Comparison of ENCODE assay signal across 7 mouse cellular contexts in genomic region chr16:34690334-34691144, GRCm38 (mm10). TPM values are rescaled to one million over a fixed set of nuclear protein-coding genes. Genes with fewer than 3 reads are reported as not detected.
DNase-seq lines count a peak whose midpoint lies in the region; ATAC-seq lines count a peak whose summit lies in the region.

Gene Ccdc14, plus strand, starts transcription at chr16:34690616.

- peak within 1 kb of the TSS; percentile 65 for H3K4me3 ChIP-seq in intestine, embryonic 15.5 days (replicated peaks)
- peak within 1 kb of the TSS; percentile 62 for H3K4me3 ChIP-seq in midbrain, embryonic 10.5 days

- H3K4me1 ChIP-seq in intestine, embryonic 15.5 days (replicated peaks): 0 out of 2 replicates have a peak, but pooled peaks cover 5% of the 10 kb centered on the region
- peaks cover 16% of the 10 kb centered on the region for H3K4me1 ChIP-seq in midbrain, embryonic 10.5 days

- peak within 1 kb of the TSS; percentile 81 for H3K27ac ChIP-seq in intestine, embryonic 15.5 days
- H3K27ac ChIP-seq in midbrain, embryonic 10.5 days (replicated peaks): peak within 1 kb of the TSS; percentile 90

- H3K9me3 ChIP-seq in intestine, embryonic 15.5 days: no peaks in the 10 kb centered on the region
- H3K9me3 ChIP-seq in midbrain, embryonic 10.5 days (replicated peaks): no peaks in the 10 kb centered on the region

- H3K36me3 ChIP-seq in intestine, embryonic 15.5 days: no peaks in the 10 kb centered on the region
- H3K36me3 ChIP-seq in midbrain, embryonic 10.5 days: peaks cover 6% of the 10 kb centered on the region

- intact Hi-C loops in left cerebral cortex, postnatal 25 days (cut with DNase I): no loop called here

- peak within 1 kb of the TSS; percentile 71 for H3K9ac ChIP-seq in intestine, embryonic 15.5 days

- no peaks in the 10 kb centered on the region for H3K27me3 ChIP-seq in intestine, embryonic 15.5 days (replicated peaks)
- H3K27me3 ChIP-seq in midbrain, embryonic 10.5 days (ENCODE audit: low read depth, poor library complexity, severe bottlenecking): no peaks in the 10 kb centered on the region

- H3K4me2 ChIP-seq in intestine, embryonic 15.5 days (replicated peaks): peak within 1 kb of the TSS; percentile 76

- under 1% methylated on average over 53 of the region's 53 CpGs for WGBS in intestine, embryonic 15.5 days
- WGBS in midbrain, embryonic 10.5 days: 1% methylated on average over 53 of the region's 53 CpGs

- ATAC-seq in intestine, embryonic 15.5 days: peak; percentile 96

- DNase-seq in adrenal gland, adult 18-20 months (ENCODE audit: low spot score in 2 of 2): peak; percentile 70 to 81
- peak; percentile 96 for DNase-seq in embryo, embryonic 11 days
- peak; percentile 85 for DNase-seq in gastrocnemius, postnatal 25 days
- DNase-seq in left cerebral cortex, postnatal 25 days (ENCODE audit: low spot score in 2 of 2): peak; percentile 71 to 78
- peak; percentile 94 for DNase-seq in midbrain, embryonic 10.5 days (ENCODE audit: low spot score)
- peak; percentile 75 for DNase-seq in right cerebral cortex, postnatal 4 days

RNA-seq across cellular contexts. Expression of gene Ccdc14, which starts in this region (rescaled TPM):
- total RNA-seq in adrenal gland, adult 18-20 months (2021): 1 to 10 TPM; 1.9 to 2.0 TPM
- 1 to 10 TPM; 1.4 to 1.8 TPM for total RNA-seq in gastrocnemius, postnatal 25 days (2021)
- polyA plus RNA-seq in intestine, embryonic 15.5 days (2015; fragmentation: Nextera tagmentation; extraction: Ambion mirVana): 4.9 and 6.0 TPM in 2 replicates
- 1 to 10 TPM; 2.1 to 2.7 TPM for total RNA-seq in left cerebral cortex, postnatal 25 days (2021)
- polyA plus RNA-seq in midbrain, embryonic 10.5 days (2016; fragmentation: Nextera tagmentation; extraction: Ambion mirVana): 10.3 and 11.0 TPM in 2 replicates

Comparison
In these comparisons a context has a peak if more than half of its experiments do, and no peak if none do; other contexts are left out.
1. Peak in every context shown above with its lines: DNase-seq, ATAC-seq, H3K4me3 ChIP-seq and H3K27ac ChIP-seq.